Comparison of ENCODE assay signal across 9 mouse cellular contexts in the genomic region with DNA sequence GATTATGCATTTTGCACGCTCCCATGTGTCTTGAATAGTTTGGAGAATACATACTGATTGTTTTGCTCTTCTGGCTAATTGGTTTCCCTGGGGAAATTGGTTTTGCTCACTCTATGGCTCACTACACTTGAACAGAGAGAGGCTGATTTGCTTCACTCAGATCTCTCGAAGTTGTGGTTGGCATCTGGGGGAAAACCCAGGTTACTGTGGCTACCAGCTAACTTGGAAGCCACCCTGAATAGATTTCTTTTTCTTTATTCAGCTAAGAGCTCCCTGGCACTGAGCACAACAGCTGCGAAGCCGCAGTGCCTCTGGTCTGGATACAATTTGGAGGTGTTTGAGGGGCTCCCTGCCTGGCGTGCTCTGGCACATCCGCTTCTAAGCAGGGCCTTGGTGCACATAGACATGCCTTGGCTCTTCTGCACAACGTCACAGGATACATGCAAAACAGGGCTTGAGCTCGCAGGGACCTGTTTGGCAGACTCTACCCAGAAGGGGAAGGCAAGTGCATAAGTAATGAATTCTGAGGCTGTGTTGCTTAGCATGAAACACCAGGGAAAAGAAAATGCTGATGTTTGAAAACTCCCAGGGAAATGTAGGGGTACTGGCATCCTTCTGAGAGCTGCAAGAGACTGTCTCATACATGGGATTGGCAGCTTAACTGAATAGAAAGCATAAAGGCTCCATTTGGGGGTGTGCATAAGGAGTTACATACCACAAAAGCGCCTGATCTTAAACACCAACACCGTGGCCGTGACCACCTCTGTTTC. TPM values are rescaled to one million over a fixed set of nuclear protein-coding genes. Genes with fewer than 3 reads are reported as not detected.
DNase-seq lines count a peak whose midpoint lies in the region; ATAC-seq lines count a peak whose summit lies in the region.
"Had no signal": no experiment of that assay in that cellular context is flagged by ENCODE, and none has a peak within 500 bp of the region (broad histone marks: within the 10 kb centered on the region; RNA-seq: fewer than 3 reads in every experiment).

No protein-coding gene starts in this region.

- H3K36me3 ChIP-seq in kidney, embryonic 14.5 days (ENCODE audit: control insufficient read depth, insufficient read depth, low read length), result no peaks in the 10 kb centered on the region
- H3K36me3 ChIP-seq: lung, embryonic 15.5 days had no signal

- intact Hi-C loops in left cerebral cortex, postnatal 14 days (cut with DNase I), result no loop called here

- H3K4me3 ChIP-seq in kidney, embryonic 14.5 days (ENCODE audit: low read length), result no peak overlapping the region
- H3K4me3 ChIP-seq: lung, embryonic 15.5 days had no signal

- 74% methylated on average over 11 of the region's 11 CpGs for WGBS in kidney, embryonic 14.5 days

- no peak for DNase-seq in kidney, postnatal 36 days
- DNase-seq in frontal cortex, postnatal 10 days (ENCODE audit: low spot score in 2 of 2), result peak; percentile 31 to 54
- DNase-seq in left cerebral cortex, postnatal 14 days (ENCODE audit: low spot score in 2 of 2), result peak; percentile 15 to 52
- DNase-seq in right cerebral cortex, postnatal 10 days (ENCODE audit: low spot score in 2 of 2), result peak; percentile 67 to 80
- DNase-seq in urinary bladder, postnatal 14 days (ENCODE audit: low spot score), result no peak
- no peak for DNase-seq in lung, postnatal 36 days
- no peak for DNase-seq in lung, adult 18-20 months

- no peak overlapping the region for H3K4me2 ChIP-seq in kidney, embryonic 14.5 days (replicated peaks; ENCODE audit: low read depth, low read length)
- H3K4me2 ChIP-seq: lung, embryonic 15.5 days had no signal

- no peaks in the 10 kb centered on the region for H3K4me1 ChIP-seq in kidney, embryonic 14.5 days (ENCODE audit: control insufficient read depth, insufficient read depth, low read length)
- H3K4me1 ChIP-seq: lung, embryonic 15.5 days had no signal

- no peaks in the 10 kb centered on the region for H3K27me3 ChIP-seq in kidney, embryonic 14.5 days (ENCODE audit: control insufficient read depth, insufficient read depth, low read length)
- H3K27me3 ChIP-seq: lung, embryonic 15.5 days had no signal

- H3K9ac ChIP-seq in kidney, embryonic 14.5 days (ENCODE audit: low read depth, low read length), result no peak overlapping the region
- H3K9ac ChIP-seq: lung, embryonic 15.5 days had no signal

- ATAC-seq in kidney, embryonic 14.5 days (ENCODE audit: low FRiP score, low TSS enrichment), result peak; percentile 49; the same call in 1 of the 2 replicates

- no peaks in the 10 kb centered on the region for H3K9me3 ChIP-seq in kidney, embryonic 14.5 days (ENCODE audit: control insufficient read depth, low read length)
- H3K9me3 ChIP-seq: lung, embryonic 15.5 days had no signal

- H3K27ac ChIP-seq in kidney, embryonic 14.5 days (ENCODE audit: low read depth, low read length), result no peak overlapping the region; the same call in 1 of the 2 replicates
- H3K27ac ChIP-seq: lung, embryonic 15.5 days had no signal

RNA-seq across cellular contexts. Expression of gene Crb1, which starts 30.1 kb away (rescaled TPM):
- 0.14 and 0.16 TPM in 2 replicates for polyA plus RNA-seq in kidney, embryonic 14.5 days (2014; fragmentation: Nextera tagmentation; extraction: Ambion mirVana)
- under 1 TPM; 0.68 to 0.97 TPM for total RNA-seq in left cerebral cortex, postnatal 14 days (2021)

Comparison
In these comparisons a context has a peak if more than half of its experiments do, and no peak if none do; other contexts are left out.
1. DNase-seq: peak in frontal cortex, postnatal 10 days (2 of 2), left cerebral cortex, postnatal 14 days (2 of 2) and right cerebral cortex, postnatal 10 days (2 of 2); none in kidney, postnatal 36 days (0 of 2), urinary bladder, postnatal 14 days (single experiment), lung, postnatal 36 days (single experiment) and lung, adult 18-20 months (0 of 2).